Mouse (Mus musculus) cerebellum, adult 2 months (tissue): Measurements from ENCODE around the gene Tmem104.

Experiments used
- CTCF ChIP-seq: fragments of 200-500 bp; IDR thresholded peaks from 2 replicates; pipeline ENCODE4 v1.5.1; 2011; ENCODE audit warnings: low read depth, mild to moderate bottlenecking, control low read depth, low read length, moderate library complexity, borderline replicate concordance; ENCODE audit not compliant: insufficient read depth
- POLR2A ChIP-seq: fragments of 200-500 bp; IDR thresholded peaks from 2 replicates; pipeline ENCODE4 v1.6.1; 2011; ENCODE audit warnings: low read length, control low read depth, borderline replicate concordance; ENCODE audit not compliant: insufficient read depth

DNA sequence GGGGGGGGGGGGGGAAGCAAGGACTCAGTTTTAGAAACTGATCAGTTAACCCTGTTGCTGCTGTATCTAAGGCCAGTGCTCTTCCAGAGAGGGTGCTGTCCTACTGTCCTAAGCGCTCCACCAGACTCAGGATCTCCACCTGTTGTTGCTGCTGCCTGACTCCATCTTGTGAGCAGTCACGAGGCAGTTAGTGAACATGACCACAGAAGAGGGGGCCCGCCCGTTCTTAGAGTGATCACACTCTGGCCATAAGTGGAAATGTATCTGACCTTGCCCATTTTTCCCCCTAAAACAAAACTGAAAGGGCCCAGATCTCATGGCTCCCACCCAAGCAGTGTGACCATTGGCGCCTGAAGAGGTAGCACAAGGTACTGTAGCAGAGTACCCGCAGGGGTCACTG, 60.7 kb downstream of the Tmem104 start:
- TF ChIP-seq CTCF (no peak), POLR2A (no peak)
